Mouse (Mus musculus) limb, embryonic 13.5 days (tissue): ENCODE measurements at regions not wholly inside any gene's neighbourhood (a gene's known extent, or its start where the extent isn't known, plus 50 kb on each side); places are given as distances from the start of the nearest gene placed in this dataset.

Source experiments
- ATAC-seq: fragments of 200-750 bp; cut with Nextera tagmentation; 2 replicates; pipeline ENCODE4 v1.8.0; 2017; ENCODE audit warnings: low read depth, moderate number of reproducible peaks, moderate TSS enrichment; ENCODE audit not compliant: low FRiP score
- H3K27ac ChIP-seq: fragments of 300-500 bp; sonication (generic); 2 replicates; pipeline ENCODE4 v1.5.1; 2015; ENCODE audit warnings: inconsistent platforms, mild to moderate bottlenecking, moderate library complexity
- H3K27me3 ChIP-seq: fragments of 300-500 bp; sonication (generic); 2 replicates; pipeline ENCODE4 v1.6.1; 2015; ENCODE audit warnings: mild to moderate bottlenecking, inconsistent platforms
- H3K36me3 ChIP-seq: fragments of 300-500 bp; sonication (generic); 2 replicates; pipeline ENCODE4 v1.6.1; 2015; ENCODE audit warnings: inconsistent platforms, mild to moderate bottlenecking, moderate library complexity
- H3K4me1 ChIP-seq: fragments of 300-500 bp; sonication (generic); 2 replicates; pipeline ENCODE4 v1.6.1; 2015; ENCODE audit warnings: inconsistent platforms
- H3K4me2 ChIP-seq: fragments of 300-500 bp; sonication (generic); replicated peaks from 2 replicates; pipeline ENCODE4 v1.6.1; 2015; ENCODE audit warnings: inconsistent platforms, mild to moderate bottlenecking, moderate library complexity
- H3K4me3 ChIP-seq: fragments of 300-500 bp; sonication (generic); 2 replicates; pipeline ENCODE4 v1.5.1; 2015; ENCODE audit warnings: moderate library complexity, mild to moderate bottlenecking, inconsistent platforms
- H3K9ac ChIP-seq: fragments of 300-500 bp; sonication (generic); 2 replicates; pipeline ENCODE4 v1.6.1; 2015; ENCODE audit warnings: mild to moderate bottlenecking, inconsistent platforms
- H3K9me3 ChIP-seq: fragments of 300-500 bp; sonication (generic); 2 replicates; pipeline ENCODE4 v1.6.1; 2016; ENCODE audit warnings: inconsistent platforms
- WGBS: fragments of 180-500 bp; shearing (Covaris S2); methylation state at CpG from one replicate; pipeline ENCODE4 v1.1.7; 2015; 5-methylcytosine and 5-hydroxymethylcytosine counted together

DNA sequence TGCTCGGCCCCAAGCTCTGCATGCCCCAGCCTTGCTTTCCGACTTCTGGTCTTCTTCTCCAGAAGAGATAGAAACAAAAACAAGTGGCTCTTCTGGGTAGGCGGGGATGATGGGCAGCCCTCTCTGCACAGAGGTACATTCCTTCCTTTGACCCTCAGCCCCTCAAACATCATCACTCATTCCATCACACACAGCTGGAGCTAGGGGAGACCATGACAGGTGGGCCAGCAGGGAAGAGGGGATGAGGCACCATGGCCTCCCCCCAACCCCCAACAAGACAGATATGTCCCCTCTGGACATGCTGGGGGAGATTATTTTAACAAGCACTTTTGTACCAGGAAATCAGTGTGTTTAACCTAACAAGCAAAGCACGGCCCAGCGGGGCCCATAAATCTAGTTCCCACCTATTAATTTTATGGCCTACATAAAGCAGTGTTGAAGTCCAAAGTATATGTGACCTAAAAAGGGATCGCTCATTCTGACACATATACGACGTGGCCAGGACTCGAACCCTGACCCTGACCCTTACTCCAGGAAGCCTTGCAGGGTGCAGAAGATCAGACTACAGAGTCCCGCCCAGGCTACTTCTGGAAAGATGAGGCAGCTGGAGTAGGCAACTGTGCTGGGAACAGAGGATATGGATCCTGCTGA, 183.7 kb downstream of the Cyp26b1 start:
- H3K9me3 ChIP-seq, result no peaks in the 10 kb centered on the region
- no peak overlapping the region for H3K27ac ChIP-seq
- 16% methylated on average over 10 of the region's 10 CpGs for WGBS
- no peak for ATAC-seq
- H3K4me2 ChIP-seq, result no peak overlapping the region
- no peaks in the 10 kb centered on the region for H3K36me3 ChIP-seq
- H3K9ac ChIP-seq, result no peak overlapping the region
- peaks cover 36% of the 10 kb centered on the region for H3K4me1 ChIP-seq
- peaks cover 37% of the 10 kb centered on the region for H3K27me3 ChIP-seq
- H3K4me3 ChIP-seq, result no peak overlapping the region

DNA sequence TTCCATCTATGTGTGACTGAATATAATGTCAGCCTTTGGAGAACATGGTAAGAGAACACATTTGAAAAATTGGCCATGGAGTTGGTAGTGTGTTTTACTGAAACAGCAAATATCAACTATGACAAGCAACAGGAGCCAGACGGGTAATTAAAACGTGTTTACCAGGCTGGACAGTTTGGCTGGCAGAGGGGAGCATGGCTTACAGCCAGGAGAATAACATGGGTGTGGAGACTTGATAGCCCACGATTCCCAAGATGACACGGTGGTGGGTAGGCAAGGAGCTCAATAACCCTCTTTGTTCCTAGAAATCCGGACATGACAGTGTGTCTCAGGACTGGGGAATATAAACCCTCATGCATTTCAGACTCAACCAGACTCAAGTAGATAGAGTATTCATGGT, 185.2 kb downstream of the Cyp26b1 start:
- ATAC-seq, result no peak
- H3K27me3 ChIP-seq, result peaks cover 37% of the 10 kb centered on the region
- no peaks in the 10 kb centered on the region for H3K9me3 ChIP-seq
- H3K9ac ChIP-seq, result no peak overlapping the region
- H3K4me3 ChIP-seq, result no peak overlapping the region
- peaks cover 26% of the 10 kb centered on the region for H3K4me1 ChIP-seq
- no peak overlapping the region for H3K4me2 ChIP-seq
- no peaks in the 10 kb centered on the region for H3K36me3 ChIP-seq
- 73% methylated on average over 5 of the region's 5 CpGs for WGBS
- H3K27ac ChIP-seq, result no peak overlapping the region

DNA sequence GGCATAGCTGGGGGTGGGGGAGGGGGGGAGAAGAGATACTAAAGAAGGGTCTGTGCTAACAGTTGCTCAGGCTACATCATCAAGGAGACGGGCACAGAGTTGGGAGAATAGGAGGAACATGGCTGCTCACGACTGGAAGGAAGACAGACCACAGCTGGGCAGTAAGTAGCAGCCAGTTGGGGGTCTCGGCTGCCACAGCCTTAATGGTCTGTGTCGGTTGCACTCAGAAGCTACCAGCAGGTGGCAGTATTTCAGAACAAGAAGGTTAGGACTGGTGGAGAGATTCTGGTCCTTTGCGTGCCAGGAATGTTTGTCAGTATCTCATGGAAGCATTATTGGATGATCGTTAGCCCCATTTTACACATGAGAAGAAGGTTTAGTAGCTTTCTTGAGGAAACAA, 185.9 kb downstream of the Cyp26b1 start:
- peak; percentile 58; the same call in 1 of the 2 replicates for ATAC-seq

DNA sequence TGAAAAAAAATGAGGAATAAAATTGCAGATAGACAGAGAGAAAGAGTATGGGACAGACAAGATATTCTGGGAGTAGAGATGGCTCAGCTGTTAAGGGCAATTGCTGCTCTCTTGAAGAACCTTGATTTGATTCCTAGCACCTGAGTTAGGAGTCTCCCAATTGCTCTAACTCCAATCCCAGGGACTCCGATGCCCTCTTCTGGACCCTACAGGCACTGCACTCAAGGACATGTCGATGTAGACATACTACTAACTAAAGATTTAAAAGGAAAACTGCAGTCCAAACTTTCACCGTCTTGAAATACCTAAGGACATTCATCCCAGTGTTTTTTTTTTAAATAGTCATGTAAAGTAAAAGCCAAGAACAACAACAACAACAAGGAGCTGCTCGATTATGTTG, 189.0 kb downstream of the Cyp26b1 start:
- Histone ChIP-seq H3K27me3 (peaks cover 25% of the 10 kb centered on the region), H3K4me3 (no peak overlapping the region), H3K9me3 (no peaks in the 10 kb centered on the region), H3K4me1 (peaks cover 19% of the 10 kb centered on the region), H3K27ac (no peak overlapping the region), H3K4me2 (no peak overlapping the region), H3K36me3 (no peaks in the 10 kb centered on the region), H3K9ac (no peak overlapping the region)
- no peak for ATAC-seq
- 65% methylated on average over 4 of the region's 4 CpGs for WGBS

More for the DNA sequence above, 185.9 kb downstream of the Cyp26b1 start:
- WGBS, result 6% methylated on average over 6 of the region's 6 CpGs
- peaks cover 30% of the 10 kb centered on the region for H3K27me3 ChIP-seq
- H3K9ac ChIP-seq, result no peak overlapping the region
- no peak overlapping the region for H3K27ac ChIP-seq
- H3K4me3 ChIP-seq, result no peak overlapping the region
- H3K4me2 ChIP-seq, result no peak overlapping the region
- no peaks in the 10 kb centered on the region for H3K36me3 ChIP-seq
- peaks cover 26% of the 10 kb centered on the region for H3K4me1 ChIP-seq
- H3K9me3 ChIP-seq, result no peaks in the 10 kb centered on the region

DNA sequence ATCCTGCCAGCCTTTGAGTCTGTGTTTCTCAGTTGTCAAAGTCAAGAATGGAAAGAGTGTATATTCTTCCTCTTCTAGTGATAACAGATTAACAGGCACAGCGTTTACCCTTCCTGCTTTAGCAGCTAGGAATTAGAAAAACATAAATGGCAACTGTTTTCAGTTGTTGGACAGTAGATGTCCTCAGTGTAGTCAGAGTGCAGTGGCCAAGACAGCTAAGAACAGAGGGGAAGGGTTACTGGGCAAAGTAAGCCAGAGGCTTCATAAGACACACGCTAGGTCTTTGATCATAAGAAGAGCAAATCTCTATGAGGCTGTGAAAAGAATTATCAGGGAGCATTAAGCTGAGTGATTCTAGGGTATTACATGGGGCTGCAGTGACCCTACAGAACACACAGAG, 191.3 kb downstream of the Cyp26b1 start:
- Histone ChIP-seq H3K9me3 (no peaks in the 10 kb centered on the region), H3K9ac (no peak overlapping the region), H3K36me3 (no peaks in the 10 kb centered on the region), H3K27ac (no peak overlapping the region), H3K27me3 (peaks cover 32% of the 10 kb centered on the region), H3K4me3 (no peak overlapping the region), H3K4me1 (peaks cover 6% of the 10 kb centered on the region), H3K4me2 (no peak overlapping the region)
- 86% methylated on average over 2 of the region's 2 CpGs for WGBS
- no peak for ATAC-seq

DNA sequence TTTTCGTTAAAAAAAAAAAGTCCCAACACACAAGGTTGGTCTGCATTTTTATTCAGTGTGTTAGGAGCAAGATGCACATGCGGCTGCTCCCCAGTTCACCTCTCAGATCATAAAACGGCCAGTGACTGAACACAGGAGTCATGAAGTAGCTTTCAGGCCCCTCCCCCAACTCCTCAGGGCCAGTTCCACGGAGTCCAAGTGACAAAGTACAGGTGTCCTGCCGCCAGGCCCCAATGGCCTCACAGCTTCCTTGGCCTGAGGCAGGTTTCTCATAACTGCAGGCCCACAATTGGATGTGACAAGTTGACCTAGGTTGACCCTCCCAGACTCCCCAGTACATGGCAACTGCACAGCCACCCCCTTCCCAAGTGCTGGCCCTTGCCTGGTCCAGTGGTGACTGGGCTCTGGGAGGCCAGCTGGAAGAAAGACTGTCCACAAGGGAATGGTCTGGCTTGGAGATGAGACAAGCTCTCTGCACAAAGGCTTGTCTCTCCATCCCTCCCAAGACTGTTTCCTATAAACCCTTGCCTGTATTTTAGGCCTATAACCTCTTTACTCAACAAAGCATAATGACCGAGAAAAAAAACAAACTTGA, 199.1 kb downstream of the Cyp26b1 start:
- Histone ChIP-seq H3K27me3 (peaks cover 43% of the 10 kb centered on the region), H3K4me2 (no peak overlapping the region), H3K4me3 (no peak overlapping the region), H3K9me3 (no peaks in the 10 kb centered on the region), H3K27ac (0 out of 2 replicates have a peak overlapping the region, but pooled peaks have one; percentile 33), H3K4me1 (peaks cover 20% of the 10 kb centered on the region), H3K9ac (no peak overlapping the region), H3K36me3 (no peaks in the 10 kb centered on the region)
- WGBS, result 22% methylated on average over 6 of the region's 6 CpGs
- ATAC-seq, result no peak

DNA sequence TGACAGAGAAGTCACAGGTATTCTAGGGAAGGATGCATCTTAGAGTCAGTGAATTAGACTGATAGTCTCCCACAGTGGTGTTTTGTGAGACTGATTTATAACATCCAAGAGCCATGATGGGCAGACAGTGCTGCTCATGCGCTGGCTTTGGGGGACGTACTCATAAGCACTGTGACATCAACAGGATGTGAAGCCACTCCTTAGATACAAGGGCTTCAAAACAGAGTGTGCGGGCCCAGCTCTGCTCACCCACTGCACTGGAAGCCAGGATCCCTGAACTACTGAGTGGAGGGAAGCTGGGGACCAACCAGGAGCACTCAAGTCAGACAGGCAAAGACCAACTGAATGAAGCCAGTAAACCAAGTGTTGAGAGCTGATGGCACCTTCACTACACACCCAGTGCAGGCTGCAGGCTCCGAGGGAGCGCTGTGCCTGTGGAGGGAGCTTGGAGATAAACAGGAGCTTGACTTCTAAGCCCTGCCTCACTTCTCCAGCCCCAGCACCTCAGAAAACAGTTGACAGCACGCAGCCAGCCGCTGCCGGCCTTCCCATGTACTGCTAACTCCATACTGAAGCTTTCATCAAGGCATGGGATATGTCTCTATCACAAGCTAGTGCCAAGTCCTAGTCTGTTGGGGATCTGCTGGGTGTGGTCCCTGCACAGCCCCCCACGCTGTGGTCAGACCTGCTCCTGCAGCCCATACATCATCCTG, 200.0 kb downstream of the Cyp26b1 start:
- no peak for ATAC-seq
- Histone ChIP-seq H3K27me3 (peaks cover 41% of the 10 kb centered on the region), H3K4me3 (no peak overlapping the region), H3K27ac (no peak overlapping the region), H3K9me3 (no peaks in the 10 kb centered on the region), H3K4me1 (peaks cover 20% of the 10 kb centered on the region), H3K4me2 (no peak overlapping the region), H3K9ac (no peak overlapping the region), H3K36me3 (no peaks in the 10 kb centered on the region)
- WGBS, result 59% methylated on average over 9 of the region's 9 CpGs

DNA sequence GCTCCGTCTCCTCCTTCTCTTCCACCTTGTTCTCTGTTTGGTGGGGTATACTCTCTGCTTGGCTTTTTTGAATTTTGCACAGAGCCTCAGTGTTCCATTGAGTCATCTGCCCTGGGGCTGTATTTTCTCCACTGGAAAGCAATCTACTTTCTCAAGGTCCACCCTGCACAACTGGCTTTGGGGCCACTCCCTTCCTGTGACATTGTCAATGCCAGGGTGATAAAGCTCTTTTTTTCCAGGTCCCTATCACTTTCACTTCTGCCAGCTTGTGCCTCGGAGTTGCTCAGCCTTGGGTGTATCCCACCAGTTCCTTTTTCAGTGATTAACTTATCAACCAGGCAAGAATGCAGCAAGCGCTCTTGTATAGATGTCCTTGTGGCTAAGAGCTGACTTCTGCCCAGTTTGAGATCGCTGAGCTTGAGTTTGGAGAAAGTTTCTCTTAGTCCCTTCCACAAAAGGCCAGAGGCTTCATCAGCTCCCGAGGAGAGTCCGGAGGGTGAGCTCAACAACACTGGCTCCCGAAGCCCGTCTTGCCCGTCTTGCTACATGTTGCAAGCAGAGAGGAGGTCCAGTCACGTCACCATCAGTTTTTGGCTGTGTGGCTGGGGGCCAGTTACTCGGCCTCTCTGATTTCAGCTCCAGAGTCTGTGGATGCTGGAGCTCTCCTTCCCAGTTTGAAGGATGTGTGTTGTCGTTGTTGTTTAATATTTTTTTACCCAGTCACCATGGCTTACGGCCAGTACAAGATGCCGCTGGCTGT, 200.8 kb downstream of the Cyp26b1 start:
- H3K27me3 ChIP-seq, result peaks cover 37% of the 10 kb centered on the region
- H3K4me1 ChIP-seq, result peaks cover 20% of the 10 kb centered on the region
- no peak overlapping the region for H3K9ac ChIP-seq
- no peaks in the 10 kb centered on the region for H3K9me3 ChIP-seq
- H3K36me3 ChIP-seq, result no peaks in the 10 kb centered on the region
- H3K4me2 ChIP-seq, result no peak overlapping the region
- no peak overlapping the region for H3K27ac ChIP-seq
- ATAC-seq, result no peak
- 89% methylated on average over 14 of the region's 14 CpGs for WGBS
- no peak overlapping the region for H3K4me3 ChIP-seq

DNA sequence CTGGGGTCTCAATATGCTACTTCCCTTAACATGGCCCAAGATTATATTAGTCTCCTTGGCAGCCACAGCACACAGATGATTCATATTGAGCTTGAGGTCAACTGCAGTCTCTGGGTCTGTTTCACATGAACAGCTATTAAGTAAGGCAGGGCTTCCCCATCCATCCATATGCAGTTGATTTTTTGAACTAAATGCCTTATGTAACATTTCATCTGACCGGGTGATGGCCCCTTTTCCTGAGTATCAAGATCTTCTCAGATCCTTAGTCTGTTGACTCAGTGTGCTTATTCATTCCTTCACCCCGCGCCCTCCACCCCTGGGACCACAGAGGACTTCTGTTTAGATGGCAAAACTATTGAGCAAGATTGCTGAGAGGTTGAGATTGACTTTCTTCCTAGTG, 202.7 kb downstream of the Cyp26b1 start:
- Histone ChIP-seq H3K9ac (no peak overlapping the region), H3K9me3 (no peaks in the 10 kb centered on the region), H3K36me3 (no peaks in the 10 kb centered on the region), H3K4me1 (peaks cover 20% of the 10 kb centered on the region), H3K27me3 (peaks cover 33% of the 10 kb centered on the region), H3K4me3 (no peak overlapping the region), H3K4me2 (no peak overlapping the region), H3K27ac (no peak overlapping the region)
- WGBS, result 87% methylated on average over 3 of the region's 3 CpGs
- ATAC-seq, result no peak

DNA sequence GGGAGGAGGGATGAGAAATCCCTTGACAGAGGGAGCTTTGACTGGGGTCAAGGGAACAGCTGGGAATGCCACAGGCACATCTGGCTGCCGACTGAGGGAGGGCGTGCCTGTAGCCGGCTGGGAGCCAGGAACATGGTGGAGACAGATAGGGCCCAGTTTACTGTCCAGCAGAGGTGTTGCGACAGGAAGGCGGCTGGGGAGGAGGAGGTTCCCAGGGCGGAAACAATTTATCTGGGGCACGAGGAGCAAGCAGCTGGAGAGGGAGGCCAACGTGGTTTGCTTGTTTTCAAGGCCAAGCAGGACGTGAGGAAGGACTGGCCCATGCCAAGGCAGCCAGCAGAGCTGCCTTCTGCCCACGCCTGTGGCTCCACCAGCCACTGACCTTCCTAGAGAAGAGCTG, 208.0 kb downstream of the Cyp26b1 start:
- H3K4me2 ChIP-seq, result no peak overlapping the region
- H3K4me3 ChIP-seq, result no peak overlapping the region
- WGBS, result 14% methylated on average over 10 of the region's 10 CpGs
- H3K36me3 ChIP-seq, result no peaks in the 10 kb centered on the region
- peaks cover 11% of the 10 kb centered on the region; the same call in 1 of the 2 replicates for H3K27me3 ChIP-seq
- no peak overlapping the region for H3K27ac ChIP-seq
- no peak overlapping the region for H3K9ac ChIP-seq
- no peaks in the 10 kb centered on the region for H3K9me3 ChIP-seq
- 0 out of 2 replicates have a peak, but pooled peaks cover 4% of the 10 kb centered on the region for H3K4me1 ChIP-seq
- no peak for ATAC-seq

DNA sequence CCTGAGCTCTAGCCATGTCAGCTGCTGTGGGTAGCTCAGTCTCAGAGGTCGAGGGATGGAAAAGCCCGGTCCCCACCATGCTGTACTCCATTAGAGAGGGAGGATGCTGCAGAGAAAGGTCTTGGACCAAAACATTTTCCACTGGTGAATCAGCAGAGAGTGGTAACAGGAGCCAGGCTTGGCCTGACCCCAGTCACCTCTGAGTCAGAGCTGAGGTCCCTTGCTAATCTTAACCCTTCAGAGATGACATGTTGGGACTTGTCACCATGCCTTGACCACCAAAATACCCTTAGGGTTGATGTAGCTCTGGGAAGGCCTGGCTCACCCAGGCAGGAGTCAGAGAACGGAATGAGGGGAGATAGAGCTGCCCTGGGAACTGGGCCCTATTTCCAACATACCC, 210.0 kb downstream of the Cyp26b1 start:
- WGBS, result 86% methylated on average over 3 of the region's 3 CpGs
- Histone ChIP-seq H3K4me1 (0 out of 2 replicates have a peak, but pooled peaks cover 4% of the 10 kb centered on the region), H3K4me3 (no peak overlapping the region), H3K9ac (no peak overlapping the region), H3K9me3 (no peaks in the 10 kb centered on the region), H3K27ac (no peak overlapping the region), H3K4me2 (no peak overlapping the region), H3K27me3 (0 out of 2 replicates have a peak, but pooled peaks cover 6% of the 10 kb centered on the region), H3K36me3 (no peaks in the 10 kb centered on the region)
- no peak for ATAC-seq

DNA sequence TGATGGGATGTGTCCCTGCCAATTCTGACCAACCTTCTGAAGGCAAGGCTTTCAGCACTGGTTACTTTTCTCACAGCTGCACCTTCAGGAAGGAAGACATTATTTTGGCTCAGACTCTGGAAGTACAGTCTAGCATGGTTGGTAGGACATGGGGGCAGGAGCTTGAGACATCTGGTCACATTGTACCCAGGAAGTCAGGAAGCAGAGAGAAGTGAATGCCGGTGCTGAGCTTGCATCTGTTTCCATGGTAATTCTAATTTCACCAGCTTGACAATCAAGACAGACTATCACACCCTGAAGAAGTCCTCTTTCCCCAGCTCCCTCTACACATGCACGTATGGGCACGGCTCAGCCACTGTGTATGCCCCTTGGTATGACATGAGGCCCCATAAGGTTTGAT, 210.6 kb downstream of the Cyp26b1 start:
- ATAC-seq, result no peak
- Histone ChIP-seq H3K4me3 (no peak overlapping the region), H3K27ac (no peak overlapping the region), H3K36me3 (no peaks in the 10 kb centered on the region), H3K9me3 (no peaks in the 10 kb centered on the region), H3K4me2 (no peak overlapping the region), H3K27me3 (peaks cover 12% of the 10 kb centered on the region; the same call in 1 of the 2 replicates), H3K9ac (no peak overlapping the region), H3K4me1 (0 out of 2 replicates have a peak, but pooled peaks cover 4% of the 10 kb centered on the region)
- 91% methylated on average over 3 of the region's 3 CpGs for WGBS
